Mouse (Mus musculus) ES-E14 (cell line): ENCODE data around the gene Qars. TPM values are rescaled to one million over a fixed set of nuclear protein-coding genes. Genes with fewer than 3 reads are reported as not detected.

Experiments used
- DNase-seq: peaks from one replicate; pipeline ENCODE4 v3.0.0-alpha.2; 2013; ENCODE audit warnings: low read depth, low spot score
- H3K27ac ChIP-seq: 2 replicates; pipeline ENCODE4 v1.5.1; 2012; ENCODE audit warnings: low read depth, mild to moderate bottlenecking, low read length, moderate library complexity, mixed read lengths; ENCODE audit not compliant: poor library complexity, insufficient read depth, severe bottlenecking
- H3K36me3 ChIP-seq: 2 replicates; pipeline ENCODE4 v1.6.1; 2012; ENCODE audit warnings: mild to moderate bottlenecking, low read length, moderate library complexity, mixed read lengths; ENCODE audit not compliant: control insufficient read depth, poor library complexity, insufficient read depth, severe bottlenecking
- H3K4me1 ChIP-seq, 2 experiments: fragments of 150-350 bp in 1 of 2; sonication (generic) in 1 of 2; 2 replicates each; pipeline ENCODE4 v1.6.1; 2012; ENCODE audit warnings: low read length in 2 of 2, mild to moderate bottlenecking in 1 of 2, mixed read lengths in 1 of 2; ENCODE audit not compliant: control insufficient read depth in 2 of 2, insufficient read depth in 2 of 2, poor library complexity in 1 of 2
- H3K4me3 ChIP-seq, 2 experiments: fragments of 150-350 bp in 1 of 2; sonication (generic) in 1 of 2; 2 replicates each; pipeline ENCODE4 v1.5.1; 2012; ENCODE audit warnings: low read length in 2 of 2, low read depth in 1 of 2, mild to moderate bottlenecking in 1 of 2, mixed read lengths in 1 of 2; ENCODE audit not compliant: insufficient read depth in 1 of 2, poor library complexity in 1 of 2, severe bottlenecking in 1 of 2
- H3K9ac ChIP-seq: 2 replicates; pipeline ENCODE4 v1.6.1; 2012; ENCODE audit warnings: low read depth, mild to moderate bottlenecking, low read length, mixed read lengths; ENCODE audit not compliant: poor library complexity, insufficient read depth, severe bottlenecking
- H3K9me3 ChIP-seq: fragments of 150-350 bp; sonication (generic); 2 replicates; pipeline ENCODE4 v1.6.1; 2012; ENCODE audit warnings: low read depth, mild to moderate bottlenecking, low read length; ENCODE audit not compliant: control insufficient read depth, insufficient read depth
- CHD2 ChIP-seq: IDR thresholded peaks from 2 replicates; pipeline ENCODE4 v1.6.1; 2014; ENCODE audit warnings: mild to moderate bottlenecking, low read depth, low read length, inconsistent platforms
- HCFC1 ChIP-seq: IDR thresholded peaks from 2 replicates; pipeline ENCODE4 v1.6.1; 2012; ENCODE audit warnings: low read length, inconsistent platforms, borderline replicate concordance; ENCODE audit not compliant: insufficient read depth
- MAFK ChIP-seq: IDR thresholded peaks from 2 replicates; pipeline ENCODE4 v1.6.1; 2014; ENCODE audit warnings: mild to moderate bottlenecking, low read depth, low read length, inconsistent platforms; ENCODE audit not compliant: insufficient read depth
- ZC3H11A ChIP-seq: IDR thresholded peaks from 2 replicates; pipeline ENCODE4 v1.6.1; 2012; ENCODE audit warnings: low read depth, mild to moderate bottlenecking, inconsistent platforms, low read length, borderline replicate concordance
- ZNF384 ChIP-seq: IDR thresholded peaks from 2 replicates; pipeline ENCODE4 v1.6.1; 2012; ENCODE audit warnings: low read depth, low read length, inconsistent platforms
- in situ Hi-C, 2 experiments: fragments of 600-800 bp; cut with MboI; formaldehyde crosslinking; loops; one replicate each; pipeline ENCODE4 v1.15.1; 2025; ENCODE audit warnings: low sequenced_read_pairs in 2 of 2, inconsistent platforms in 1 of 2; ENCODE audit not compliant: unreplicated experiment in 2 of 2
- total RNA-seq: library from RNA; depleted of rRNA; stranded (reverse); fragments of 300-350 nt; gene quantifications from 2 replicates; pipeline ENCODE4 v1.2.3, GENCODE M21; 2012

The Qars gene
- total RNA-seq, 1 experiment, result 393 TPM

DNA sequence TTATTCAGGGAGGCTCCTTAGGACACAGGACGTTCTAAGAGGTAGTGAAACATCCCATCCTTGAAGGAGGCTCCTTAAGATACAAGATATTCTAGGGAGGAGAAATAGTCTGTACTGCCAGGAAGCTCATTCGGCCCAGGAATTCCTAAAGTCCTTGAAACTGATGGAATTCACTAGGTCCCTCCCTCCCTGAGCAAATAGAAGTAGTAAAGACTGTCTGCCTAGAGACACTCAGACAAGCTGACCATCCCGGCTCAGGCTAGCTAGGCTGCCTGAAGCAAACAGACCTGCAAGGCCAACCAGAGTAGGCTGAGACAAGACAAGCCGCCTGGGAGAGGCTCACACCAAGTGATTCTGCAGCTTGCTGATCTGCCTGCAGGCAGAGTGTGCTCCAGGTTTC, 37.7 kb upstream of the Qars start:
- TF ChIP-seq ZNF384 (no peak), ZC3H11A (no peak), MAFK (no peak), HCFC1 (no peak), CHD2 (no peak)
- peaks cover 4% of the 10 kb centered on the region; the same call in 1 of the 2 replicates for H3K36me3 ChIP-seq
- no peak overlapping the region for H3K4me3 ChIP-seq
- H3K9ac ChIP-seq, result no peak overlapping the region
- no peaks in the 10 kb centered on the region for H3K4me1 ChIP-seq
- H3K9me3 ChIP-seq, result no peaks in the 10 kb centered on the region
- DNase-seq, result no peak
- H3K27ac ChIP-seq, result no peak overlapping the region
- in situ Hi-C loops, result no loop called here

DNA sequence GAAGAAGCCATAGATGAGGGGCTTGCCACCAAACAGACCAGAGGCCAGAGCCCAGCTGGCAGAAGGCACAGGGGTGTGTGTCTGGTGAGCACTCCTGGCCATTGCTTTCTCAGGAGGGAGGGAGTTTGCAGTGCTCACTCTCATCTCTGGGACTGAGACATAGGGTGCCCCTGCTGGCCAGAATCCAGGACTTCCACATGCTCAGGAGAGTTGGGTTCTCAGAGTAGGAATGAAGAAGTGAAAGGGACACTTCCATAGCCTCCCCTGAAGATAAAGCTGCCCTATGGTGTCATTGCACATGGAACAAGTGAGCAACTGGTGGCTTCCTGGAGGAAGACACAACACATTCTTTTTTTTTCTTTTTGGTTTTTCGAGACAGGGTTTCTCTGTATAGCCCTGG, 33.0 kb upstream of the Qars start:
- Histone ChIP-seq H3K27ac (no peak overlapping the region), H3K4me1 (peaks cover 1 to 3% of the 10 kb centered on the region in 2 experiments; a peak in 1 of 4 replicates), H3K4me3 (no peak overlapping the region), H3K9me3 (no peaks in the 10 kb centered on the region), H3K9ac (no peak overlapping the region), H3K36me3 (no peaks in the 10 kb centered on the region)
- no peak for DNase-seq
- in situ Hi-C loops, result no loop called here
- no peak for TF ChIP-seq CHD2
- no peak for TF ChIP-seq HCFC1
- TF ChIP-seq ZNF384, result no peak
- no peak for TF ChIP-seq ZC3H11A
- no peak for TF ChIP-seq MAFK

DNA sequence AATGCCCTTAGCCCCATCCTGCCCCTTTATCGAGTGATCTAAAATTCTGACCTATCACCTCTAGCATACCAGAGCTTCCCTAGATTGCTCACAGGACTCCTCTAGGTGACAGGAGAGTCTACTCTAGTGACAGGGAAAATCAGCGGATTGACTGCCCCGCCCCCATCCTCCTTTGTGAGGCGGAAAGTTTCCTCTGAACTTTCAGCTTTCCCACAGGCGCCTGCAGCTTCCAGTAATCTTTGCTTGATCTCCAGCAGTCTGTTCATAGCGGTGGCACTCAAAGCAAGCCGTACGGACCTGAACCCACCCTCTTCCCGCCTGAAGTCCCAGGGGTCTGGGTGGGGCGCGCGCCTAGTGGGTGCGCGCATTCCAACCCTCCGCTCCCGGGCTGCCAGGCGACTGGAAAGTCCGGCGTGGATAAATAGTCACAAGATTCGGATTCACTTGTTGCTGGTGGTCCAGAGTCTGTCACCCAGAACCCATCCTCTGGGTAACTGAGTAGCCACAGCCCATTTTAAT, 28.8 kb upstream of the Qars start:
- peak overlapping the region; percentile 15; the same call in 1 of the 2 replicates for H3K9ac ChIP-seq
- DNase-seq, result peak; percentile 84
- H3K27ac ChIP-seq, result no peak overlapping the region; the same call in 1 of the 2 replicates
- H3K9me3 ChIP-seq, result no peaks in the 10 kb centered on the region
- TF ChIP-seq HCFC1 (peak; percentile 54; the same call in 1 of the 2 replicates), CHD2 (peak; percentile 66; the same call in 1 of the 2 replicates), MAFK (0 out of 2 replicates have a peak, but pooled peaks have one; percentile 3), ZNF384 (no peak), ZC3H11A (no peak)
- H3K4me3 ChIP-seq, result peak overlapping the region; percentile 47 to 50
- in situ Hi-C loops, result no loop called here
- no peaks in the 10 kb centered on the region for H3K36me3 ChIP-seq
- peaks cover 1 to 10% of the 10 kb centered on the region in 2 experiments; a peak in 2 of 4 replicates for H3K4me1 ChIP-seq

DNA sequence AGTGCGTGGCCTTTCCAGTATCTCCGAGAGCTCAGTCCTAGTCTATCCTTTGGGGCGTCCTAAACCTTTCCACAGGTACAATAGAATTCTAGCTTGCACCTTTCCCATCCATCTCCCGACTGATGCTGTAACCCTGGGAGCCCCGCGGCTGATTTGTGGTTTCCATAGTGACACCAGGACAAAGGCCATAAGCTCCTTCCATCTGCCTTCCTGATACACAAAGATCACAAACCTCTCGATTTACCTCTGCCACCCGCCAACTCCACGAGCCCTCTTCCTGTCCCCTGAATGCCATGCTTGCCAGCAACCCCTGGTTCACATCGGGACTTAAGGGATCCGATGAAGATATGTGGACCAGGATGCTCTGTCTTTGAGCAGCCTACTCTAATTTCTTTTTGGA, 28.3 kb upstream of the Qars start:
- TF ChIP-seq HCFC1 (no peak), CHD2 (no peak), MAFK (no peak), ZC3H11A (no peak), ZNF384 (no peak)
- no peak overlapping the region for H3K9ac ChIP-seq
- no peak overlapping the region for H3K27ac ChIP-seq
- peak overlapping the region in 1 of 2 experiments; percentile 47; a peak in 2 of 4 replicates for H3K4me3 ChIP-seq
- H3K9me3 ChIP-seq, result no peaks in the 10 kb centered on the region
- no peaks in the 10 kb centered on the region for H3K36me3 ChIP-seq
- DNase-seq, result peak; percentile 25
- H3K4me1 ChIP-seq, result peaks cover 1 to 10% of the 10 kb centered on the region in 2 experiments; a peak in 2 of 4 replicates
- in situ Hi-C loops, result no loop called here
